In genomic region chr15:16492871-16493270, GRCm38 (mm10) we compare ENCODE assay signal across 29 mouse cellular contexts.
"Had no signal": no experiment of that assay in that cellular context is flagged by ENCODE, and none has a peak within 500 bp of the region (broad histone marks: within the 10 kb centered on the region; RNA-seq: fewer than 3 reads in every experiment).

No protein-coding gene starts in this region.

- H3K27ac ChIP-seq: gastrocnemius, adult 2 months; heart, adult 2 months; heart, embryonic 13.5 days; heart, embryonic 15.5 days; hindbrain, embryonic 10.5 days; hindbrain, embryonic 12.5 days; hindbrain, embryonic 14.5 days; hindbrain, postnatal 0 days; kidney, embryonic 15.5 days; kidney, postnatal 0 days; left cerebral cortex, adult 2 months; limb, embryonic 10.5 days; limb, embryonic 12.5 days; liver, embryonic 13.5 days; liver, embryonic 15.5 days had no signal

- H3K36me3 ChIP-seq: heart, embryonic 13.5 days; heart, embryonic 15.5 days; hindbrain, embryonic 10.5 days; hindbrain, embryonic 12.5 days; kidney, embryonic 15.5 days; limb, embryonic 10.5 days; limb, embryonic 12.5 days; liver, embryonic 13.5 days; liver, embryonic 15.5 days had no signal

- H3K27me3 ChIP-seq: heart, embryonic 13.5 days; heart, embryonic 15.5 days; hindbrain, embryonic 12.5 days; kidney, embryonic 15.5 days; limb, embryonic 12.5 days; liver, embryonic 13.5 days; liver, embryonic 15.5 days had no signal

- ATAC-seq: hindbrain, postnatal 0 days; liver, postnatal 0 days had no signal

- H3K9me3 ChIP-seq: heart, embryonic 13.5 days; heart, embryonic 15.5 days; hindbrain, embryonic 10.5 days; hindbrain, embryonic 12.5 days; kidney, embryonic 15.5 days; limb, embryonic 10.5 days; liver, embryonic 13.5 days; liver, embryonic 15.5 days had no signal

- DNase-seq: gastrocnemius, postnatal 10 days; gastrocnemius, postnatal 25 days; heart, adult 2 months; heart, postnatal 14 days; heart, postnatal 4 days; kidney, adult 11 months; kidney, adult 2 months; kidney, adult 9 months; kidney, postnatal 14 days; kidney, postnatal 36 days; layer of hippocampus, adult 9-11 months; liver; liver, embryonic 13.5 days; liver, postnatal 0 days; lung, adult 2 months had no signal

- H3K4me1 ChIP-seq: heart, embryonic 13.5 days; heart, embryonic 15.5 days; hindbrain, embryonic 10.5 days; hindbrain, embryonic 12.5 days; kidney, embryonic 15.5 days; limb, embryonic 10.5 days; limb, embryonic 12.5 days; liver, embryonic 13.5 days; liver, embryonic 15.5 days had no signal

- H3K4me3 ChIP-seq: gastrocnemius, adult 2 months; heart, adult 2 months; heart, embryonic 13.5 days; heart, embryonic 15.5 days; hindbrain, embryonic 10.5 days; hindbrain, embryonic 12.5 days; kidney, embryonic 15.5 days; left cerebral cortex, adult 2 months; limb, embryonic 10.5 days; limb, embryonic 12.5 days; liver, embryonic 13.5 days; liver, embryonic 15.5 days had no signal

- H3K4me2 ChIP-seq: heart, embryonic 11.5 days; heart, embryonic 13.5 days; heart, embryonic 15.5 days; hindbrain, embryonic 12.5 days; hindbrain, embryonic 14.5 days; kidney, embryonic 15.5 days; limb, embryonic 12.5 days; liver, embryonic 13.5 days; liver, embryonic 15.5 days had no signal

- H3K9ac ChIP-seq: heart, embryonic 13.5 days; heart, embryonic 15.5 days; hindbrain, embryonic 12.5 days; hindbrain, embryonic 14.5 days; kidney, embryonic 15.5 days; limb, embryonic 12.5 days; liver, embryonic 13.5 days; liver, embryonic 15.5 days; liver, postnatal 0 days had no signal
